Mouse (Mus musculus): ENCODE results near the gene Nme1.

- TF ChIP-seq CTCF (IDR thresholded peaks at IDR 0.05) (no peak), POLR2A (IDR thresholded peaks at IDR 0.05; ENCODE audit: insufficient read depth, low read depth, low read length) (peak; percentile 49; the same call in 1 of the 2 replicates), EP300 (IDR thresholded peaks at IDR 0.05; ENCODE audit: insufficient read depth, low read depth, low read length) (peak; percentile 58; the same call in 1 of the 2 replicates)
These were observed 19.5 kb upstream of the Nme1 start for GRCm38 (mm10) chr11:93987625-93988327.

All from heart, adult 2 months (tissue).